Mouse (Mus musculus) heart, adult 9 months (tissue): Measurements from ENCODE around the gene Mis18a.

Experiments used
- DNase-seq, 2 experiments: peaks; one replicate each; pipeline ENCODE4 v3.0.0; 2022; ENCODE audit warnings: low spot score in 2 of 2

The Mis18a gene

GRCm38 (mm10) chr16:90704161-90704825 is 22.9 kb downstream of the Mis18a start:
- DNase-seq: peak in 1 of 2 experiments; percentile 44

GRCm38 (mm10) chr16:90703646-90704045 is 23.6 kb downstream of the Mis18a start:
- no peak for DNase-seq

GRCm38 (mm10) chr16:90701541-90701940 is 25.7 kb downstream of the Mis18a start:
- DNase-seq: no peak

GRCm38 (mm10) chr16:90699390-90699789 is 27.8 kb downstream of the Mis18a start:
- no peak for DNase-seq

GRCm38 (mm10) chr16:90696306-90696705 is 30.9 kb downstream of the Mis18a start:
- no peak for DNase-seq

- peak in 1 of 2 experiments; percentile 52 for DNase-seq
Measured at GRCm38 (mm10) chr16:90695121-90695520, 32.1 kb downstream of the Mis18a start.

GRCm38 (mm10) chr16:90694719-90695118 is 32.5 kb downstream of the Mis18a start:
- no peak for DNase-seq

- DNase-seq: no peak
Measured at GRCm38 (mm10) chr16:90693625-90694024, 33.6 kb downstream of the Mis18a start.

GRCm38 (mm10) chr16:90692704-90693385 is 34.4 kb downstream of the Mis18a start:
- peak; percentile 49 to 51 for DNase-seq

GRCm38 (mm10) chr16:90687687-90688263 is 39.4 kb downstream of the Mis18a start:
- peak in 1 of 2 experiments; percentile 51 for DNase-seq

GRCm38 (mm10) chr16:90687011-90687410 is 40.2 kb downstream of the Mis18a start:
- DNase-seq: no peak

GRCm38 (mm10) chr16:90684092-90684491 is 43.1 kb downstream of the Mis18a start:
- no peak for DNase-seq

GRCm38 (mm10) chr16:90679984-90680383 is 47.2 kb downstream of the Mis18a start:
- DNase-seq: peak in 1 of 2 experiments; percentile 36

- DNase-seq: no peak
Measured at GRCm38 (mm10) chr16:90678820-90679219, 48.4 kb downstream of the Mis18a start.

- peak; percentile 77 to 87 for DNase-seq
Measured at GRCm38 (mm10) chr16:90676920-90677574, 50.2 kb downstream of the Mis18a start.

GRCm38 (mm10) chr16:90674651-90675050 is 52.6 kb downstream of the Mis18a start:
- DNase-seq: no peak

GRCm38 (mm10) chr16:90673507-90674354 is 53.5 kb downstream of the Mis18a start:
- no peak for DNase-seq
